In genomic region chr3:37232586-37233222, GRCm38 (mm10) we compare ENCODE assay signal across 23 mouse cellular contexts. TPM values are rescaled to one million over a fixed set of nuclear protein-coding genes. Genes with fewer than 3 reads are reported as not detected.
"Had no signal": no experiment of that assay in that cellular context is flagged by ENCODE, and none has a peak within 500 bp of the region (broad histone marks: within the 10 kb centered on the region; RNA-seq: fewer than 3 reads in every experiment).

Gene Il21 (minus strand): TSS chr3:37232636.

- ATAC-seq: liver, postnatal 0 days; lung, postnatal 0 days had no signal

- DNase-seq: liver, postnatal 0 days; lung, adult 2 months; lung, postnatal 14 days; lung, postnatal 36 days; midbrain, embryonic 14.5 days; right cerebral cortex, postnatal 14 days; thymus, adult 2 months; thymus, postnatal 25 days; thymus, postnatal 4 days had no signal

- H3K9ac ChIP-seq: liver, postnatal 0 days; lung, embryonic 15.5 days; midbrain, embryonic 12.5 days; neural tube, embryonic 12.5 days; stomach, embryonic 15.5 days had no signal

- H3K4me2 ChIP-seq: lung, embryonic 15.5 days; midbrain, embryonic 12.5 days; neural tube, embryonic 12.5 days; stomach, embryonic 15.5 days had no signal

- H3K36me3 ChIP-seq: lung, embryonic 15.5 days; midbrain, embryonic 12.5 days; neural tube, embryonic 12.5 days; stomach, embryonic 15.5 days had no signal

- H3K4me1 ChIP-seq: lung, embryonic 15.5 days; megakaryocyte, embryonic 14.5 days; midbrain, embryonic 12.5 days; neural tube, embryonic 12.5 days; stomach, embryonic 15.5 days had no signal

- H3K4me3 ChIP-seq: lung, embryonic 15.5 days; megakaryocyte, embryonic 14.5 days; midbrain, embryonic 12.5 days; neural tube, embryonic 12.5 days; stomach, embryonic 15.5 days had no signal

- H3K27me3 ChIP-seq: lung, embryonic 15.5 days; midbrain, embryonic 12.5 days; neural tube, embryonic 12.5 days; stomach, embryonic 15.5 days had no signal

- H3K9me3 ChIP-seq: lung, embryonic 15.5 days; megakaryocyte, embryonic 14.5 days; midbrain, embryonic 12.5 days; neural tube, embryonic 12.5 days; stomach, embryonic 15.5 days had no signal

- H3K27ac ChIP-seq: lung, embryonic 15.5 days; macrophage; midbrain, embryonic 12.5 days; neural tube, embryonic 12.5 days; stomach, embryonic 15.5 days; stomach, postnatal 0 days had no signal

RNA-seq across cellular contexts. Expression of gene Il21, which starts in this region (rescaled TPM):
- total RNA-seq: megakaryocyte progenitor cell, adult 5-6 weeks; midbrain, postnatal 0 days; monocyte, adult 5-6 weeks had no signal
- polyA plus RNA-seq: liver, postnatal 0 days; lung, adult 2 months; lung, embryonic 15.5 days; lung, postnatal 0 days; macrophage; midbrain, embryonic 12.5 days; midbrain, embryonic 14.5 days; midbrain, postnatal 0 days; neural tube, embryonic 12.5 days; neural tube, embryonic 14.5 days; spleen, adult 2 months; stomach, embryonic 15.5 days; stomach, postnatal 0 days; urinary bladder, adult 2 months had no signal
